Mouse (Mus musculus) stomach, postnatal 0 days (tissue): ENCODE data around the gene Med16. TPM values are rescaled to one million over a fixed set of nuclear protein-coding genes. Genes with fewer than 3 reads are reported as not detected.

ENCODE experiments used
- ATAC-seq: fragments of 200-750 bp; cut with Nextera tagmentation; 2 replicates; pipeline ENCODE4 v1.8.0; 2017; ENCODE audit not compliant: low FRiP score, low TSS enrichment
- DNase-seq: peaks from one replicate; pipeline ENCODE4 v3.0.0-alpha.2; 2016; ENCODE audit warnings: low spot score
- H3K27ac ChIP-seq: fragments of 300-500 bp; sonication (generic); replicated peaks from 2 replicates; pipeline ENCODE4 v1.5.1; 2014; ENCODE audit warnings: mild to moderate bottlenecking, control low read depth
- H3K27me3 ChIP-seq: fragments of 300-500 bp; sonication (generic); 2 replicates; pipeline ENCODE4 v1.6.1; 2014; ENCODE audit warnings: low read length; ENCODE audit not compliant: control insufficient read depth, insufficient read depth
- H3K36me3 ChIP-seq: fragments of 300-500 bp; sonication (generic); 2 replicates; pipeline ENCODE4 v1.6.1; 2014; ENCODE audit warnings: low read length, mixed read lengths; ENCODE audit not compliant: control insufficient read depth, insufficient read depth
- H3K4me1 ChIP-seq: fragments of 300-500 bp; sonication (generic); replicated peaks from 2 replicates; pipeline ENCODE4 v1.6.1; 2014; ENCODE audit warnings: antibody characterized with exemption; ENCODE audit not compliant: control insufficient read depth, insufficient read depth
- H3K4me2 ChIP-seq: fragments of 300-500 bp; sonication (generic); replicated peaks from 2 replicates; pipeline ENCODE4 v1.6.1; 2014; ENCODE audit warnings: low read depth, mild to moderate bottlenecking, control low read depth, moderate library complexity
- H3K4me3 ChIP-seq: fragments of 300-500 bp; sonication (generic); 2 replicates; pipeline ENCODE4 v1.5.1; 2014; ENCODE audit warnings: low read depth, low read length, control low read depth
- H3K9ac ChIP-seq: fragments of 300-500 bp; sonication (generic); 2 replicates; pipeline ENCODE4 v1.6.1; 2014; ENCODE audit warnings: mild to moderate bottlenecking, low read length, control low read depth, mixed read lengths
- H3K9me3 ChIP-seq: fragments of 300-500 bp; sonication (generic); 2 replicates; pipeline ENCODE4 v1.6.1; 2016; ENCODE audit warnings: low read length; ENCODE audit not compliant: control insufficient read depth
- CTCF ChIP-seq: IDR thresholded peaks from 2 replicates; pipeline ENCODE4 v1.5.1; 2016; ENCODE audit warnings: antibody characterized with exemption, low read depth, mild to moderate bottlenecking, moderate library complexity
- EP300 ChIP-seq: optimal IDR thresholded peaks from 2 replicates; pipeline ENCODE3; 2016; ENCODE audit warnings: antibody characterized with exemption
- WGBS: fragments of 180-500 bp; shearing (Covaris S2); extraction: QIAGEN DNeasy Blood & Tissue Kit; methylation state at CpG from one replicate; pipeline ENCODE4 v1.1.7; 2014; 5-methylcytosine and 5-hydroxymethylcytosine counted together
- polyA plus RNA-seq: library from polyadenylated mRNA; unstranded; fragments of >200 nt; fragmentation: Nextera tagmentation; extraction: Ambion mirVana; gene quantifications from 2 replicates; pipeline ENCODE4 v1.2.1, GENCODE M21; 2015

Gene Med16
- polyA plus RNA-seq, 1 experiment from 2014 or later = 25.6 TPM

- Histone ChIP-seq H3K4me2 (no peak overlapping the region), H3K36me3 (peaks cover 42% of the 10 kb centered on the region), H3K4me3 (no peak overlapping the region), H3K27ac (no peak overlapping the region), H3K9me3 (no peaks in the 10 kb centered on the region), H3K27me3 (no peaks in the 10 kb centered on the region), H3K4me1 (peaks cover 16% of the 10 kb centered on the region), H3K9ac (no peak overlapping the region)
- TF ChIP-seq EP300 (no peak), CTCF (no peak)
- ATAC-seq (no peak), DNase-seq (no peak)
- 60% methylated on average over 11 of the region's 11 CpGs for WGBS
These were observed 49.6 kb downstream of the Med16 start for GRCm38 (mm10) chr10:79859116-79859515.

- Histone ChIP-seq H3K9ac (no peak overlapping the region), H3K4me2 (peak overlapping the region; percentile 92), H3K4me1 (peaks cover 16% of the 10 kb centered on the region), H3K4me3 (peak overlapping the region; percentile 94; the same call in 1 of the 2 replicates), H3K36me3 (peaks cover 42% of the 10 kb centered on the region), H3K27me3 (no peaks in the 10 kb centered on the region), H3K27ac (peak overlapping the region; percentile 45; the same call in 1 of the 2 replicates), H3K9me3 (no peaks in the 10 kb centered on the region)
- TF ChIP-seq EP300 (no peak), CTCF (no peak)
- 28% methylated on average over 16 of the region's 17 CpGs for WGBS
- ATAC-seq = no peak
- DNase-seq = no peak
These were observed 50.2 kb downstream of the Med16 start for GRCm38 (mm10) chr10:79858416-79859074.

GRCm38 (mm10) chr10:79857894-79858293, 50.8 kb downstream of the Med16 start:
- Histone ChIP-seq H3K4me2 (peak overlapping the region; percentile 92), H3K9me3 (no peaks in the 10 kb centered on the region), H3K4me3 (peak overlapping the region; percentile 94), H3K9ac (peak overlapping the region; percentile 23; the same call in 1 of the 2 replicates), H3K27me3 (no peaks in the 10 kb centered on the region), H3K4me1 (peaks cover 19% of the 10 kb centered on the region), H3K36me3 (peaks cover 41% of the 10 kb centered on the region), H3K27ac (peak overlapping the region; percentile 78)
- 36% methylated on average over 2 of the region's 2 CpGs for WGBS
- no peak for DNase-seq
- no peak for ATAC-seq
- no peak for TF ChIP-seq CTCF
- no peak for TF ChIP-seq EP300

GRCm38 (mm10) chr10:79857452-79857811, 51.3 kb downstream of the Med16 start:
- Histone ChIP-seq H3K4me3 (peak overlapping the region; percentile 94), H3K9me3 (no peaks in the 10 kb centered on the region), H3K36me3 (peaks cover 37% of the 10 kb centered on the region), H3K4me1 (peaks cover 23% of the 10 kb centered on the region), H3K4me2 (peak overlapping the region; percentile 92), H3K27ac (peak overlapping the region; percentile 78), H3K9ac (peak overlapping the region; percentile 99; the same call in 1 of the 2 replicates), H3K27me3 (no peaks in the 10 kb centered on the region)
- WGBS = 6% methylated on average over 4 of the region's 4 CpGs
- DNase-seq = peak; percentile 87
- TF ChIP-seq CTCF (no peak), EP300 (no peak)
- no peak for ATAC-seq

GRCm38 (mm10) chr10:79856704-79857451, 51.8 kb downstream of the Med16 start:
- no peak for ATAC-seq
- no peak for TF ChIP-seq EP300
- no peak for TF ChIP-seq CTCF
- DNase-seq = peak; percentile 24
- Histone ChIP-seq H3K27ac (peak overlapping the region; percentile 78), H3K4me1 (peaks cover 28% of the 10 kb centered on the region), H3K4me3 (peak overlapping the region; percentile 94), H3K36me3 (peaks cover 31% of the 10 kb centered on the region), H3K4me2 (peak overlapping the region; percentile 92), H3K9ac (peak overlapping the region; percentile 99), H3K27me3 (no peaks in the 10 kb centered on the region), H3K9me3 (no peaks in the 10 kb centered on the region)
- 14% methylated on average over 7 of the region's 7 CpGs for WGBS

GRCm38 (mm10) chr10:79856280-79856679, 52.4 kb downstream of the Med16 start:
- ATAC-seq (no peak), DNase-seq (no peak)
- Histone ChIP-seq H3K9ac (peak overlapping the region; percentile 99), H3K36me3 (peaks cover 26% of the 10 kb centered on the region), H3K9me3 (no peaks in the 10 kb centered on the region), H3K4me3 (peak overlapping the region; percentile 94), H3K27ac (peak overlapping the region; percentile 100), H3K4me1 (peaks cover 32% of the 10 kb centered on the region), H3K4me2 (peak overlapping the region; percentile 92), H3K27me3 (no peaks in the 10 kb centered on the region)
- 8% methylated on average over 6 of the region's 6 CpGs for WGBS
- TF ChIP-seq EP300 (no peak), CTCF (no peak)
